Mouse (Mus musculus): ENCODE results near the gene Vwa5b1. TPM values are rescaled to one million over a fixed set of nuclear protein-coding genes. Genes with fewer than 3 reads are reported as not detected.

Vwa5b1 gene
- polyA plus RNA-seq, 1 experiment from 2014 or later, result not detected

- Histone ChIP-seq H3K27ac (no peak overlapping the region), H3K79me2 (ENCODE audit: inconsistent target) (no peaks in the 10 kb centered on the region), H3K36me3 (ENCODE audit: inconsistent target) (no peaks in the 10 kb centered on the region), H3K4me3 (ENCODE audit: inconsistent target) (no peak overlapping the region)
- WGBS (ENCODE audit: missing documents), result 68% methylated on average over 5 of the region's 5 CpGs
Observed at GRCm38 (mm10) chr4:138628256-138628655, 7.4 kb downstream of the Vwa5b1 start.

GRCm38 (mm10) chr4:138614454-138614853 is 21.2 kb downstream of the Vwa5b1 start:
- H3K36me3 ChIP-seq (ENCODE audit: inconsistent target), result no peaks in the 10 kb centered on the region
- no peaks in the 10 kb centered on the region for H3K79me2 ChIP-seq (ENCODE audit: inconsistent target)
- H3K27ac ChIP-seq, result no peak overlapping the region
- 12% methylated on average over 7 of the region's 8 CpGs for WGBS (ENCODE audit: missing documents)
- H3K4me3 ChIP-seq (ENCODE audit: inconsistent target), result no peak overlapping the region

- Histone ChIP-seq H3K79me2 (ENCODE audit: inconsistent target) (no peaks in the 10 kb centered on the region), H3K27ac (no peak overlapping the region), H3K36me3 (ENCODE audit: inconsistent target) (no peaks in the 10 kb centered on the region), H3K4me3 (ENCODE audit: inconsistent target) (no peak overlapping the region)
- WGBS (ENCODE audit: missing documents), result 90% methylated on average over 9 of the region's 9 CpGs
Observed at GRCm38 (mm10) chr4:138601926-138602325, 33.8 kb downstream of the Vwa5b1 start.

- H3K36me3 ChIP-seq (ENCODE audit: inconsistent target), result no peaks in the 10 kb centered on the region
- no peaks in the 10 kb centered on the region for H3K79me2 ChIP-seq (ENCODE audit: inconsistent target)
- no peak overlapping the region for H3K4me3 ChIP-seq (ENCODE audit: inconsistent target)
- no peak overlapping the region for H3K27ac ChIP-seq
- 14% methylated on average over 7 of the region's 7 CpGs for WGBS (ENCODE audit: missing documents)
Observed at GRCm38 (mm10) chr4:138597904-138598347, 37.8 kb downstream of the Vwa5b1 start.

- H3K79me2 ChIP-seq (ENCODE audit: inconsistent target), result no peaks in the 10 kb centered on the region
- WGBS (ENCODE audit: missing documents), result 89% methylated on average over 12 of the region's 12 CpGs
- no peak overlapping the region for H3K27ac ChIP-seq
- no peaks in the 10 kb centered on the region for H3K36me3 ChIP-seq (ENCODE audit: inconsistent target)
- no peak overlapping the region for H3K4me3 ChIP-seq (ENCODE audit: inconsistent target)
Observed at GRCm38 (mm10) chr4:138596391-138597130, 39.1 kb downstream of the Vwa5b1 start.

GRCm38 (mm10) chr4:138584946-138585345 is 50.7 kb downstream of the Vwa5b1 start:
- Histone ChIP-seq H3K4me3 (ENCODE audit: inconsistent target) (no peak overlapping the region), H3K36me3 (ENCODE audit: inconsistent target) (no peaks in the 10 kb centered on the region), H3K79me2 (ENCODE audit: inconsistent target) (no peaks in the 10 kb centered on the region), H3K27ac (no peak overlapping the region)

GRCm38 (mm10) chr4:138582446-138582845 is 53.2 kb downstream of the Vwa5b1 start:
- Histone ChIP-seq H3K36me3 (ENCODE audit: inconsistent target) (no peaks in the 10 kb centered on the region), H3K4me3 (ENCODE audit: inconsistent target) (no peak overlapping the region), H3K27ac (no peak overlapping the region), H3K79me2 (ENCODE audit: inconsistent target) (no peaks in the 10 kb centered on the region)
- 82% methylated on average over 4 of the region's 4 CpGs for WGBS (ENCODE audit: missing documents)

GRCm38 (mm10) chr4:138578406-138578805 is 57.3 kb downstream of the Vwa5b1 start:
- Histone ChIP-seq H3K79me2 (ENCODE audit: inconsistent target) (no peaks in the 10 kb centered on the region), H3K36me3 (ENCODE audit: inconsistent target) (no peaks in the 10 kb centered on the region), H3K27ac (no peak overlapping the region), H3K4me3 (ENCODE audit: inconsistent target) (no peak overlapping the region)
- WGBS (ENCODE audit: missing documents), result 75% methylated on average over 19 of the region's 19 CpGs

- WGBS (ENCODE audit: missing documents), result 94% methylated on average over 3 of the region's 4 CpGs
- Histone ChIP-seq H3K36me3 (ENCODE audit: inconsistent target) (no peaks in the 10 kb centered on the region), H3K79me2 (ENCODE audit: inconsistent target) (no peaks in the 10 kb centered on the region), H3K27ac (no peak overlapping the region), H3K4me3 (ENCODE audit: inconsistent target) (no peak overlapping the region)
Observed at GRCm38 (mm10) chr4:138576661-138577060, 59.0 kb downstream of the Vwa5b1 start.

- H3K27ac ChIP-seq, result no peak overlapping the region
- no peaks in the 10 kb centered on the region for H3K36me3 ChIP-seq (ENCODE audit: inconsistent target)
- H3K79me2 ChIP-seq (ENCODE audit: inconsistent target), result no peaks in the 10 kb centered on the region
- WGBS (ENCODE audit: missing documents), result 80% methylated on average over 12 of the region's 13 CpGs
- no peak overlapping the region for H3K4me3 ChIP-seq (ENCODE audit: inconsistent target)
Observed at GRCm38 (mm10) chr4:138574800-138575606, 60.7 kb downstream of the Vwa5b1 start.

- Histone ChIP-seq H3K79me2 (ENCODE audit: inconsistent target) (no peaks in the 10 kb centered on the region), H3K4me3 (ENCODE audit: inconsistent target) (no peak overlapping the region), H3K36me3 (ENCODE audit: inconsistent target) (no peaks in the 10 kb centered on the region), H3K27ac (no peak overlapping the region)
- WGBS (ENCODE audit: missing documents), result 37% methylated on average over 9 of the region's 11 CpGs
Observed at GRCm38 (mm10) chr4:138569928-138570327, 65.8 kb downstream of the Vwa5b1 start.

GRCm38 (mm10) chr4:138568275-138568674 is 67.4 kb downstream of the Vwa5b1 start:
- H3K27ac ChIP-seq, result no peak overlapping the region
- no peak overlapping the region for H3K4me3 ChIP-seq (ENCODE audit: inconsistent target)
- no peaks in the 10 kb centered on the region for H3K36me3 ChIP-seq (ENCODE audit: inconsistent target)
- WGBS (ENCODE audit: missing documents), result 90% methylated on average over 1 of the region's 2 CpGs
- H3K79me2 ChIP-seq (ENCODE audit: inconsistent target), result no peaks in the 10 kb centered on the region

- no peak overlapping the region for H3K4me3 ChIP-seq (ENCODE audit: inconsistent target)
- WGBS (ENCODE audit: missing documents), result 15% methylated on average over 5 of the region's 8 CpGs
- no peak overlapping the region for H3K27ac ChIP-seq
- H3K36me3 ChIP-seq (ENCODE audit: inconsistent target), result no peaks in the 10 kb centered on the region
- no peaks in the 10 kb centered on the region for H3K79me2 ChIP-seq (ENCODE audit: inconsistent target)
Observed at GRCm38 (mm10) chr4:138561986-138562385, 73.7 kb downstream of the Vwa5b1 start.

GRCm38 (mm10) chr4:138555531-138555930 is 80.2 kb downstream of the Vwa5b1 start:
- no peak overlapping the region for H3K4me3 ChIP-seq (ENCODE audit: inconsistent target)
- no peak overlapping the region for H3K27ac ChIP-seq
- WGBS (ENCODE audit: missing documents), result 4% methylated on average over 19 of the region's 19 CpGs
- H3K36me3 ChIP-seq (ENCODE audit: inconsistent target), result no peaks in the 10 kb centered on the region
- H3K79me2 ChIP-seq (ENCODE audit: inconsistent target), result no peaks in the 10 kb centered on the region

GRCm38 (mm10) chr4:138554934-138555333 is 80.8 kb downstream of the Vwa5b1 start:
- no peaks in the 10 kb centered on the region for H3K79me2 ChIP-seq (ENCODE audit: inconsistent target)
- no peak overlapping the region for H3K27ac ChIP-seq
- H3K36me3 ChIP-seq (ENCODE audit: inconsistent target), result no peaks in the 10 kb centered on the region
- no peak overlapping the region for H3K4me3 ChIP-seq (ENCODE audit: inconsistent target)
- 6% methylated on average over 14 of the region's 14 CpGs for WGBS (ENCODE audit: missing documents)

All from macrophage (primary cell).